Mouse (Mus musculus) T-cell, adult 66 days (primary cell): ENCODE results near the gene Ccdc14. TPM values are rescaled to one million over a fixed set of nuclear protein-coding genes. Genes with fewer than 3 reads are reported as not detected.

ENCODE experiments used
- total RNA-seq, 2 experiments: library from RNA; stranded (reverse); gene quantifications; 3 replicates in 1 of 2; 4 replicates in 1 of 2; pipeline ENCODE4 v1.2.4; 2023

Gene Ccdc14
- total RNA-seq, result 1 to 10 TPM; 4.0 to 4.1 TPM

GRCm38 (mm10) chr16:34690334-34691144 lies at the start of gene Ccdc14:
Ccdc14 (plus strand) TSS chr16:34690616.

GRCm38 (mm10) chr16:34649621-34650020 lies 40.8 kb upstream of the Ccdc14 start, which contains the start of gene Ropn1:
Ropn1 (plus strand) TSS chr16:34649921.

GRCm38 (mm10) chr16:34745065-34745585 lies 54.7 kb downstream of the Ccdc14 start, which contains the start of gene Mylk:
Mylk (plus strand) TSS chr16:34745210.

Other genes with a start within 250 kb of the Ccdc14 start
- 1 to 10 TPM; 2.0 to 2.1 TPM for gene Kalrn, start 117.1 kb upstream of the Ccdc14 start, total RNA-seq
- gene Ropn1, start 40.7 kb upstream of the Ccdc14 start, total RNA-seq, result not detected
- not detected for gene Mylk, start 54.6 kb downstream of the Ccdc14 start, total RNA-seq